Mouse (Mus musculus): ENCODE results near the gene Igf1r. TPM values are rescaled to one million over a fixed set of nuclear protein-coding genes. Genes with fewer than 3 reads are reported as not detected.

Gene Igf1r
- polyA plus RNA-seq, 1 experiment, result 0.17 TPM

DNA sequence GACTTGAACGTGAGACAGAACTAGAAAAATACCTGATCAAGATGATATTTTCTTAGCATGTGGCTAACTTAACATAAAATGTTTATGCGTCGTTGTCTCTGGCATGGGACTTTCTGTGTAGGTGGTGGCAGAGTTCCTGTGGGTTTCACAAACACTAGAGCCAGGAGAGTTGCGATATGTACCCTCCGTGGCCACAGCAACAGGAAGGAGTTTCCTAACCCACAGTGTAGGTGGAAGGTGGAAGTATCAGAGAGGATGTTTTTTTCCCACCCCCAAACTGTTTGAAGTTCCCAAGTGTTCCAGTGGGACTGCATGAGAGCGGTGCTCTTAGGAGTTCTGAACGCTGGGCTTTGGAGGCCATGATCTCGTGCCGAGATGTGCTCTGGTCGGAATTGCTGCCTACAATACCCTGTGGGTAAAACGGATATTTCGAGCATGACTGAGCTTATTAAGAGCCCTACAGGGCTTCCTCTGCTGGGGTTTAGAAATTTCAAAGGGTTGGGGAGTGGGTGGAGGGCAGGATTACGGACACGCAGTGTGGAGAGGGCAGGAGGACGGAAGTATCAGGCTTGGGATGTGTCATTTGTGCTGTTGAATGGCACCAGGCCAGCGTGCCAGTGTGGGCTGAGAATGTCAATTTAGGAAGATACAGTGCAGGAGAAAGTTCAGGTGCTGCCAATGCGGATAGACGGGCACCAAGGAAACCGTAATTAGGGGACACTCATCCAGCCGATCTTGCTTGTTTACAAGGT, 195.8 kb downstream of the Igf1r start:
- Histone ChIP-seq H3K9me3 (ENCODE audit: control insufficient read depth, low read length) (no peaks in the 10 kb centered on the region), H3K36me3 (ENCODE audit: control insufficient read depth) (no peaks in the 10 kb centered on the region), H3K27me3 (ENCODE audit: control insufficient read depth) (no peaks in the 10 kb centered on the region), H3K4me3 (replicated peaks) (no peak overlapping the region), H3K4me1 (ENCODE audit: control insufficient read depth) (no peaks in the 10 kb centered on the region; the same call in 1 of the 2 replicates)
- TF ChIP-seq GATA1 (IDR thresholded peaks at IDR 0.05; ENCODE audit: low read length) (no peak), TAL1 (IDR thresholded peaks at IDR 0.05; ENCODE audit: low read length) (no peak)

GRCm38 (mm10) chr7:68151892-68152291, 199.3 kb downstream of the Igf1r start:
- Histone ChIP-seq H3K9me3 (ENCODE audit: control insufficient read depth, low read length) (no peaks in the 10 kb centered on the region), H3K4me3 (replicated peaks) (no peak overlapping the region), H3K27me3 (ENCODE audit: control insufficient read depth) (no peaks in the 10 kb centered on the region), H3K36me3 (ENCODE audit: control insufficient read depth) (no peaks in the 10 kb centered on the region), H3K4me1 (ENCODE audit: control insufficient read depth) (no peaks in the 10 kb centered on the region)
- TF ChIP-seq TAL1 (IDR thresholded peaks at IDR 0.05; ENCODE audit: low read length) (no peak), GATA1 (IDR thresholded peaks at IDR 0.05; ENCODE audit: low read length) (no peak)

DNA sequence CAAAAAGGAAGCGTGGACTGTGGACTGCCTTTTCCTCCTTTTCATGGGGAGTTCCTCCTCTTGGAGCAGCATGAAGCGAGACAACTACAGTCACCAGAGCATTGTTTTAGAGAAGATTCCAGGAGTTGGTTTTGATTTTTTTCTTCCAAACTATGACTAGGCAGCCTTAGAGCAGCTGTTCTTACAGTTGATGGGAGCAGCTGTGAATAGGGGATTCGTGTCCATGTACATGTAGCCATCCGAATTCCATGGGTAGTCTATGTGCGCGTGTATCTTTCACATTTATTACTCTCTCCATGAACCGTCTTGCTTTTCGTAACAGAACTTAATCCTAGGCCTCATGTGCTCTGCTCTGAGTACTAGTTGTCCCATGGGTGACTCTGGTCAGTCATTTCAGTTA, 199.8 kb downstream of the Igf1r start:
- TF ChIP-seq GATA1 (IDR thresholded peaks at IDR 0.05; ENCODE audit: low read length) (no peak), TAL1 (IDR thresholded peaks at IDR 0.05; ENCODE audit: low read length) (no peak)
- Histone ChIP-seq H3K4me1 (ENCODE audit: control insufficient read depth) (no peaks in the 10 kb centered on the region), H3K4me3 (replicated peaks) (no peak overlapping the region)

DNA sequence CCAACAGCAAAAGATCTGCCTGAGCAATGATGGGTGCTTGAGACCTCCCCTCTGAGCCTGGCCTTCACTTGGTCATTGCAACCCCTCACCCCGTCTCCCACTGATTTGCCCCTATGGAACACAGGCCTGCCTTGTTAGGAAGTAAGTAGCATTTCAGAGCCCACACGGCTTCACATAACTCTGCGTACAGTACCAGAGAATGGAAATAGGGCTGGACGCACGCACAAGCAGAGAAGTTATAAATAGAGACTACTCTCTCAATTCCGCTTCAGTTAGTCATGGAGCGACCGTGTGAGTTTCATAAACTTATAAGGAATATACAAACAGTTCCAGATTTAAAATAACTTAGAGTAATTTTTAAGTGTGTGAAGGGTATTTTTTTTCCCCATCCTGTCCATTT, 200.6 kb downstream of the Igf1r start:
- H3K4me3 ChIP-seq (replicated peaks), result no peak overlapping the region
- H3K9me3 ChIP-seq (ENCODE audit: control insufficient read depth, low read length), result no peaks in the 10 kb centered on the region
- TF ChIP-seq TAL1 (IDR thresholded peaks at IDR 0.05; ENCODE audit: low read length) (no peak), GATA1 (IDR thresholded peaks at IDR 0.05; ENCODE audit: low read length) (no peak)
- H3K36me3 ChIP-seq (ENCODE audit: control insufficient read depth), result no peaks in the 10 kb centered on the region
- no peaks in the 10 kb centered on the region for H3K4me1 ChIP-seq (ENCODE audit: control insufficient read depth)
- no peaks in the 10 kb centered on the region for H3K27me3 ChIP-seq (ENCODE audit: control insufficient read depth)

More for the DNA sequence above, 199.8 kb downstream of the Igf1r start:
- Histone ChIP-seq H3K36me3 (ENCODE audit: control insufficient read depth) (no peaks in the 10 kb centered on the region), H3K9me3 (ENCODE audit: control insufficient read depth, low read length) (no peaks in the 10 kb centered on the region), H3K27me3 (ENCODE audit: control insufficient read depth) (no peaks in the 10 kb centered on the region)

- Histone ChIP-seq H3K4me3 (replicated peaks) (no peak overlapping the region), H3K27me3 (ENCODE audit: control insufficient read depth) (no peaks in the 10 kb centered on the region), H3K9me3 (ENCODE audit: control insufficient read depth, low read length) (no peaks in the 10 kb centered on the region), H3K36me3 (ENCODE audit: control insufficient read depth) (no peaks in the 10 kb centered on the region), H3K4me1 (ENCODE audit: control insufficient read depth) (no peaks in the 10 kb centered on the region)
- no peak for TF ChIP-seq GATA1 (IDR thresholded peaks at IDR 0.05; ENCODE audit: low read length)
- TF ChIP-seq TAL1 (IDR thresholded peaks at IDR 0.05; ENCODE audit: low read length), result no peak
Observed at GRCm38 (mm10) chr7:68154588-68154987, 202.0 kb downstream of the Igf1r start.

- no peak overlapping the region for H3K4me3 ChIP-seq (replicated peaks)
- peaks cover 17% of the 10 kb centered on the region for H3K4me1 ChIP-seq (ENCODE audit: control insufficient read depth)
- H3K9me3 ChIP-seq (ENCODE audit: control insufficient read depth, low read length), result no peaks in the 10 kb centered on the region
- no peaks in the 10 kb centered on the region for H3K27me3 ChIP-seq (ENCODE audit: control insufficient read depth)
- peaks cover 6% of the 10 kb centered on the region for H3K36me3 ChIP-seq (ENCODE audit: control insufficient read depth)
- TF ChIP-seq TAL1 (IDR thresholded peaks at IDR 0.05; ENCODE audit: low read length) (no peak), GATA1 (IDR thresholded peaks at IDR 0.05; ENCODE audit: low read length) (no peak)
Observed at GRCm38 (mm10) chr7:68160094-68160791, 207.6 kb downstream of the Igf1r start.

GRCm38 (mm10) chr7:68164074-68164473, 211.4 kb downstream of the Igf1r start:
- H3K36me3 ChIP-seq (ENCODE audit: control insufficient read depth), result peaks cover 12% of the 10 kb centered on the region
- H3K4me1 ChIP-seq (ENCODE audit: control insufficient read depth), result peaks cover 17% of the 10 kb centered on the region
- no peaks in the 10 kb centered on the region for H3K27me3 ChIP-seq (ENCODE audit: control insufficient read depth)
- H3K9me3 ChIP-seq (ENCODE audit: control insufficient read depth, low read length), result no peaks in the 10 kb centered on the region
- H3K4me3 ChIP-seq (replicated peaks), result no peak overlapping the region
- no peak for TF ChIP-seq TAL1 (IDR thresholded peaks at IDR 0.05; ENCODE audit: low read length)
- TF ChIP-seq GATA1 (IDR thresholded peaks at IDR 0.05; ENCODE audit: low read length), result no peak

- Histone ChIP-seq H3K9me3 (ENCODE audit: control insufficient read depth, low read length) (no peaks in the 10 kb centered on the region), H3K27me3 (ENCODE audit: control insufficient read depth) (no peaks in the 10 kb centered on the region), H3K4me1 (ENCODE audit: control insufficient read depth) (no peaks in the 10 kb centered on the region; the same call in 1 of the 2 replicates), H3K36me3 (ENCODE audit: control insufficient read depth) (peaks cover 11% of the 10 kb centered on the region), H3K4me3 (replicated peaks) (no peak overlapping the region)
- no peak for TF ChIP-seq GATA1 (IDR thresholded peaks at IDR 0.05; ENCODE audit: low read length)
- no peak for TF ChIP-seq TAL1 (IDR thresholded peaks at IDR 0.05; ENCODE audit: low read length)
Observed at GRCm38 (mm10) chr7:68172776-68173175, 220.1 kb downstream of the Igf1r start.

GRCm38 (mm10) chr7:68179672-68180071, 227.0 kb downstream of the Igf1r start:
- H3K27me3 ChIP-seq (ENCODE audit: control insufficient read depth), result no peaks in the 10 kb centered on the region
- H3K36me3 ChIP-seq (ENCODE audit: control insufficient read depth), result peaks cover 16% of the 10 kb centered on the region
- TF ChIP-seq TAL1 (IDR thresholded peaks at IDR 0.05; ENCODE audit: low read length), result no peak
- TF ChIP-seq GATA1 (IDR thresholded peaks at IDR 0.05; ENCODE audit: low read length), result no peak
- H3K9me3 ChIP-seq (ENCODE audit: control insufficient read depth, low read length), result no peaks in the 10 kb centered on the region
- no peak overlapping the region for H3K4me3 ChIP-seq (replicated peaks)
- H3K4me1 ChIP-seq (ENCODE audit: control insufficient read depth), result peaks cover 11% of the 10 kb centered on the region
